Mouse (Mus musculus) stomach, adult 2 months (tissue): ENCODE measurements around the gene Hoxd10. TPM values are rescaled to one million over a fixed set of nuclear protein-coding genes. Genes with fewer than 3 reads are reported as not detected.

Experiments used
- polyA plus RNA-seq: library from polyadenylated mRNA; depleted of rRNA; stranded (reverse); fragments of >200 nt; gene quantifications from 2 replicates; pipeline ENCODE4 v1.2.3, GENCODE M21; 2012; rRNA removed

The Hoxd10 gene
- not detected in 2 replicates for polyA plus RNA-seq

GRCm38 (mm10) chr2:74691022-74691951, at the start of gene Hoxd10:
TSS of gene Hoxd10 (plus strand) at chr2:74691924.

GRCm38 (mm10) chr2:74659507-74660005, 32.2 kb upstream of the Hoxd10 start, which contains the start of gene Evx2:
TSS of gene Evx2 (minus strand) at chr2:74659557.

GRCm38 (mm10) chr2:74667842-74668357, 23.8 kb upstream of the Hoxd10 start, which contains the start of gene Hoxd13:
TSS of gene Hoxd13 (plus strand) at chr2:74668310.

GRCm38 (mm10) chr2:74674881-74675665, 16.7 kb upstream of the Hoxd10 start, which contains the start of gene Hoxd12:
TSS of gene Hoxd12 (plus strand) at chr2:74675013.

GRCm38 (mm10) chr2:74678891-74679595, 12.7 kb upstream of the Hoxd10 start, which contains the start of gene Hoxd11:
TSS of gene Hoxd11 (plus strand) at chr2:74679557.

DNA sequence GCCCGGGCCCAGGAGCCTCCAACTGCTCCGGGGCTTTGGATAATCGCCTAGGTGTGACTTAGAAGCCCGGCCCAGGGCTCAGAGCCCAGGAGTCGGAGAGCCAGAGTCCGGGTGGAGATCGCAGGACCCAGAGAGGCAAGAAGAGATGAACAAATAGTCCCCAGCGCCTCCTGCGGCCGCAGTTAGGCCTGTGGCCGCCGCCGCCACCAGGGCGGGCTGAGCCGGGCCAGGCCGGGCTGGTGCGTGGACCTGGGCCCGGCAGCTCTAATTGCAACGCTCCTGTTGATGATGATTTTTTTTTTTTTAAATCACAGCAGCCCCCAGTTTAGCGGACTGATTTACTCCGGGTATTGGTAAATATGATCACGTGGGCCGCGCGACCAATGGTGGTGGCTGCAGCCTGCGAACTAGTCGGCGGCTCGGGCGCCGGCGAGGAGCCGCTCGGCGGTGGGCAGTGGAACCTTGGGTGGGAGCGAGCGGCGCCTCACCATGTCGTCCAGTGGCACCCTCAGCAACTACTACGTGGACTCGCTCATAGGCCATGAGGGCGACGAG, 5.9 kb downstream of the Hoxd10 start, which contains the start of gene Hoxd9:
Hoxd9 (plus strand) TSS at position 161 of the 555 bp plus-strand sequence.

DNA sequence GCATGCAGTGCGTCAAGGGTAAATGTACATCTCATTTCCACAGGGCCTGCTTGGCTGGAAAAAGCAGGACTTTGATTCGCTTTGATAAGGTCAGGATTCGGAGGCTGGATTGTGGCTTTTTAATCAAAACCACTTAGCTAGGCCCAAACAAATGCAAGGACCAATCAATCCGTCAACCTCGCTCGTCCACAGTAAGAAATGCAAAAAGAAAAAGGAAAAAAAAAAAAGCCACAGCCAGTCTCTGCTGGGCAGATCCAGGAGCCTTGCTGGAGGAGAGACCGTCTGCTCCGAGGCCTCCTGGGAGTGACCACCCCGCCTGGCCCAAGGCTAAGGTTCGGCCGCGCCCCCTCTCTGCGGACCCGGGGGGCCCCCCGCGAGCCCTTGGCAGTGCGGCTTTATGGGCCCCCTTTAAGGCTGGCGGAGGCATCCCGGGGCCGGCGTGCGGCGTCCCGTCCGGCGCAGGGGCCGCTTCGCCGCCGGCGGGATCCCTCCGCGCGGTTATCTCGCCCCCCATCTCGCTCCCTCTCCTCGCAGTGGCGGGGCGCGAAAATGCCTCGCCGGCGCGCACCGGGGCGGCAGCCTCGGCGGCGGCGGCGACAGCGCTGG, 12.8 kb downstream of the Hoxd10 start, which contains the start of gene Hoxd8:
Hoxd8 (plus strand) TSS at position 223 of the 606 bp plus-strand sequence.

GRCm38 (mm10) chr2:74711721-74712621, 20.2 kb downstream of the Hoxd10 start, which contains the start of the genes Hoxd3 and Hoxd4:
TSS of gene Hoxd3 (plus strand) at chr2:74711927.
TSS of gene Hoxd4 (plus strand) at chr2:74711929.

DNA sequence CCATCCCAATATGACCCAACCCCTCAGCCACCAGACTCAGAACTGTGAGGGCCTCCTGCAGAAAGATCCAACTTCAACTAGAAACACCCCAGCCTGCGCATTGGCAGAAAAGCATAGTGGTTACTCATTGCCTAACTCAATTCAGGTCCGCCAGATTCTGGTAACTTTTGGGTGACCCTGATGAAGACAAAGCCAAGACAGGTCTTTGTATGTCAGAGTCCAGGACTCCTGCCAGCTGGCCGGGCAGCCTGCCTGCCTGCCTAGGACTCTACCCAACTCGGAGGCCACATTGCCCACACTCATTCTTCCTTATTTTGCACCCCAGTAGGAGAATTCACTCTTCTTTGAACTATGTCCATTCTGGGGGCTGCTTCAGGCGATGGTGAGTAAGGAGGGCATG, 34.8 kb downstream of the Hoxd10 start, which contains the start of gene Gm28230:
Gm28230 (plus strand) TSS at position 178 of the 400 bp plus-strand sequence.

Other genes with a start within 250 kb of the Hoxd10 start
- gene Lnpk, start 112.5 kb upstream of the Hoxd10 start, polyA plus RNA-seq: 1.2 and 2.8 TPM in 2 replicates
- not detected in 2 replicates for gene Evx2, start 32.4 kb upstream of the Hoxd10 start, polyA plus RNA-seq
- gene Hoxd13, start 23.6 kb upstream of the Hoxd10 start, polyA plus RNA-seq: not detected in 2 replicates
- not detected in 2 replicates for gene Hoxd12, start 16.9 kb upstream of the Hoxd10 start, polyA plus RNA-seq
- not detected in 2 replicates for gene Hoxd11, start 12.4 kb upstream of the Hoxd10 start, polyA plus RNA-seq
- gene Hoxd9, start 5.8 kb downstream of the Hoxd10 start, polyA plus RNA-seq: 0.48 and 0.73 TPM in 2 replicates
- gene Hoxd8, start 12.7 kb downstream of the Hoxd10 start, polyA plus RNA-seq: 1.1 and 1.8 TPM in 2 replicates
- gene Hoxd3, start 20.0 kb downstream of the Hoxd10 start, polyA plus RNA-seq: 0.61 and 0.75 TPM in 2 replicates
- gene Hoxd4, start 20.0 kb downstream of the Hoxd10 start, polyA plus RNA-seq: 2.4 and 3.5 TPM in 2 replicates
- 0.24 and 0.62 TPM in 2 replicates for gene Gm28230, start 34.8 kb downstream of the Hoxd10 start, polyA plus RNA-seq
- gene Hoxd1, start 71.1 kb downstream of the Hoxd10 start, polyA plus RNA-seq: not detected in 2 replicates
- gene Mtx2, start 133.9 kb downstream of the Hoxd10 start, polyA plus RNA-seq: 27.2 and 76.7 TPM in 2 replicates